Mouse (Mus musculus): ENCODE measurements around the gene Erv3. TPM values are rescaled to one million over a fixed set of nuclear protein-coding genes. Genes with fewer than 3 reads are reported as not detected.

Erv3 gene
- polyA plus RNA-seq (2017; shearing (Covaris generic)): not detected

DNA sequence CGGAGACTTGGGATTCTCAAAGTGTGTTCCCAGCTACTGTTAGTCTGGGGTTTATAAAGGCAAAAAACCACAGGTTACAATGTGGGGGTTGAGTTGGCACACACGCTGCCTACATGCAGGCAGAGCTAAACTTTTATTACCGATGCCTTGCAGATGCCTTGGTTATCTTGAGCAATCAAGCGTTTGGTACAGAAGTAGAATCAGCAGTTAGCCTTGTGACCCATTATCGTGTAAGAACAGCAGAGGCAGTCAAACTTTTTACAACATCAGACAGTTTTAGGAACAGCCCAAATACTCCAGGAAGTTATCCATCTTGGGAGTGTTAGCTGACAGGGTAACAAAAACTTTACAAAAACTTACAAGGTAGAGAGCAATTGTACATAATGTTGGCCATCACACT lies at the start of gene Erv3:
Gene Erv3, minus strand, starts transcription at position 27 of the 400 bp plus-strand sequence.
- ATAC-seq: no peak

DNA sequence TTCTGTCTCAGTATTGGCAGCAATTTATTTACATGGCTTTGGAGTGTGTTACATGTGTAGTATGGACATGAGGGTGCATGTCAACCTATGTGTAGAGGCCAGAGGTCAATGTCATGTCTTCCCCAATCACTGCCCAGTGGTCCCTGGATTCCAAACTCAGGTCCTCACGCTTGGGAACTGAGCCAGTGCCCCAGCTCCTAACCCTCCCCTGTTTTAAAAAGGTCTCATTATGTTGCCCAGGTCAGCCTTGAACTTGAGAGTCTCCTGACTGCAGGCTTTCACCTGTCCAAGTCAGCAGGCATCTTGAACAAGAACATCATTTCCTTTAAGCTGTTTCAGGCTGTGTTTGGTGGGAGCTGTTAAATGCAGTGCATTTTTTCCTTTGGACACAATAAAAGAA lies 49.4 kb upstream of the Erv3 start:
- ATAC-seq: no peak

DNA sequence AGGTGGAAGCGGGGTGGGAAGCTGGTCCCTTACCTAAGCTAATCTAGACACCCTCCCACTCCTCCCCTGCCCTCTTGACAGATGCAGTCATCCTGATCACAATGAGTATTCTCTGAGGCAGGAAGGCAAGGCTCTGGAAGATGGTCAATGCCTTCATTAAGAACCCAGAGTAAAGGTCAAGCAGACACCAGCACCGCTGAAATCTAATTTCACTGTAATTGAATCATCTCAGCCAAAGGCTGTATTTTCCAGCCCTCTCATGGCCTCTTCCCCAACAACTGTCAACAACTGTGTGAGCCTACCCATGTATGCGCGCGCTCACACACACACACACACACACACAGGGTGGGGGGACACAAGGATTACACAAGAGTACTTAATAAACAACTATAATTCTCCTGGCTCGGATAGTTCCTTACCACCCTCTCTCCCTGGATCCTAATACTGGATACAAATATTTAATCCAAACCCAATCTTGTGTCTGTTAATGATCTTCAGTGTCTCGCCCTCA lies 48.9 kb upstream of the Erv3 start:
- no peak for ATAC-seq

DNA sequence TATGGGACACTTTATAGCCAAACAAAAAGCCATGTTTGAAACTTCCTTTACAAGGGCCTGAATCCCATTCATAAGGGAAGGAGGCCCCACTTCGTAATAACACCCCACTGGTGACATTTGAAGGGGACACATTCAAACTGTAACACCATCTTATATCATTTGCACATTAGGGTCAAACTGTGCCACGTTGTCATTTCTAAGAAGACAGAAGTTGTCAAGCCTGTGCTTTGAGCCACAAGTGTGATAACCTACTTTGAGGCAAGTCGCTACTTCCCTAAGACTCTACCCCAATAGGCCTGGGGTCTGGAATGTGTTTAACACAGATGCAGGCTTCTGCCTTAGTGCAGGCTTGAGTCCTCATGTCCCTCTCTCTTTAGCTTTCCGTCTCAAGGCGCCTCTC lies 47.8 kb upstream of the Erv3 start:
- ATAC-seq: no peak

DNA sequence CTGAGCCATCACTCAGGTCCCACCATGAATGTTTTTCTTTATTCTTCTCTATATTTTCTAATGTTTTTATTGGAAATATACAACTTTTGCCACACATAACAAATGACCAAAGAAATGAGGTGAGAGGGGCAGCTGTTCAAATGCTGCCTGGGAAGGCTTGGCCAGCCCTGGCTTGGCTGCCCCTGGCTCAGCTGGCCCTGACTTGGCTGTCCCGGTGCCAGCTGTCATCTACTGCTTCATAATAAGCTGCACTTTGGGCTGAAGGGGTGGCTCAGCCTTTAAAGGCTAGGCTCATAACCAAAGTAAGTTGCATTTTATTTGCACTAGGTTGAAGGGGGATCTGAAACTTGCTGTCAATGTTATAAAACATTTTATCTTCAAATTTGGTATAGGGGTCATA lies 47.3 kb upstream of the Erv3 start:
- ATAC-seq: no peak

- ATAC-seq: no peak
Observed at GRCm38 (mm10) chr2:131906266-131906665, 46.7 kb upstream of the Erv3 start.

GRCm38 (mm10) chr2:131905776-131906175 lies 46.2 kb upstream of the Erv3 start:
- no peak for ATAC-seq

- no peak for ATAC-seq
Observed at GRCm38 (mm10) chr2:131905025-131905424, 45.5 kb upstream of the Erv3 start.

DNA sequence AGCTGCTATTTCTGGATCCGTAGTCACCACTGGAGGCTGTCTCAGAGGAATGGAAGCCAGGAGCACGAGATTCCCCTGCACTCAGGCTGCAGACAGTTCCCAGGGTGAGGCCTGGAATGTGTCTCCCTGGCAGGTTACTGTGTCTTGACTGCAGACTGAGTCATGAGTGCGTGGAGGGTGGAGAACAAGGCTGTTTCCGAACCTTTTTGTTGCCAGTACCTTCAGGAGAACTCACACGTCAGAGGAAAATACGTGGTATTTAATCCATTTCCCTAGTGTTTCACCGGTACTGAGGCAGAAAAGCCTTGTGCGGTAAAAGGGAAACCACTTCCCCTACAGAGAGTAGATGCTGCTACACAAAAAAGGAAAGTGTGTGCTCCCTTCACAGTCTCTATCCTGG lies 43.3 kb upstream of the Erv3 start:
- ATAC-seq: peak; percentile 79

- ATAC-seq: no peak
Observed at GRCm38 (mm10) chr2:131902423-131902822, 42.9 kb upstream of the Erv3 start.

DNA sequence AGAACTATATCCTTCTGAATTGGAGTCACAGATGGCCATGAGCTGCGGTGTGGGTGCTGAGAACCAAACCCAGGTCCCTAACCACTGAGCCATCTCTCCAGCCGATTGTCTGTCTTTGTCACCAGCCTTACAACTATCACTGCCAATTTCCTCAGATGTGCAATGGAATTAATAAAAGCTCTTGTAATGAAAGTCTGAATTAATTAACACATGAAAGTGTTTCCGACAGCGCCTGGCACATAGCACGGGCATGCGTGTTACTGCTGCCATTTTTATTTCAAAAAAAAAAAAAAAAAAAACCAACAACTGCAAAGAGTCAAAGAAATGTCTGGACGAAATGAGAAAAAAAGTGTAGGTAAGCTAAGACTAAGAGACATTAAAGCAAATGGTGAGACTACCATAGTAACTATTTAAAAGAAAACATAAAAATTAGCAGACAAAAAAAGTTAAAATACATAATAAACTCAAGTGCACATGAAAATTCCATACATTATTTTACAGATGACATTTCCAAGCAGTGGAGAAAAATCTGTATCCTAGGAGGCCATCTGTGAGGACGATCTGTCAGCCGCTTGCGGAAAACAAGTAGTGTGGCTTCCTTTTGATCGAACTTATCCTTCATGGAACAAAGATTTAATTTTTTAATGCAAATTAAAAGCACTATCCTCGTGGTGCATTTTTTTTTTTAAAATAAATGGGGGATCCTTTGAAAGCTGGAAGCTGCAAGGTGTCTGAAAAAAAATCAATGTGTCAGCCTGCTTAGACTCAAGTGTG lies 38.0 kb upstream of the Erv3 start:
- ATAC-seq: no peak

GRCm38 (mm10) chr2:131896011-131896410 lies 36.5 kb upstream of the Erv3 start:
- no peak for ATAC-seq

GRCm38 (mm10) chr2:131895106-131895505 lies 35.6 kb upstream of the Erv3 start:
- no peak for ATAC-seq

- ATAC-seq: no peak
Observed at GRCm38 (mm10) chr2:131892534-131892933, 33.0 kb upstream of the Erv3 start.

GRCm38 (mm10) chr2:131888233-131888632 lies 28.7 kb upstream of the Erv3 start:
- no peak for ATAC-seq

DNA sequence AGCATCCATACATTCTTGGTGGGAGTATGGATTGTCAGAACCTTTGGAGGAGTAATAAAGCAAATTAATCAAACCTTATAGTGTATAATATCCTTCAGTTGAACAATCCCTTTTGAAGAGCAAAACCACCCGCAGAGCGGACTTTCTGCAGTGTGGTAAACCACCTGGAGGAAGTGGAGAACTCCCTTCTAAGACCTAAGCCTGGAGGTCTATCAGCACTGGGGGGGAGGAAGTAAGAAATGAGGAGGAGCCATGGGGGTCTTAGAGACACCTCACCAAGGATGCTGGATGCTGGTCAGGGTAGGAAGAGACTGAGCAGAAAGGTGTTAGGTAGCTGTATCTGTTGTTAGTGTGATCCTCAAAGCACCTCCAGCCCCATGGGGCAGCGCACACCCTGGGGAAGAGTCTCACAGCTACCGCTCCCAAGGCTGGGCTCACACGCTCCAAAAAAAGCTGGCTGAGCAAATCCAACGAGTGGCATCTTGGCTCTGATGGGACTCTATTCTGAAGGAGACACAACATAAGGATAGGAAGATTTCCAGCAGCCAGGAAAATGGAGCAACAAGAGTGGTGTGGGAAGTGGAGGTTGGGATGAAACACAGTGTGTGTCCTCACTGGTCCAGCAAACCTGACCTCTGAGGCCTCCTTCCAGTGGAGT lies 27.1 kb upstream of the Erv3 start:
- no peak for ATAC-seq

- no peak for ATAC-seq
Observed at GRCm38 (mm10) chr2:131883136-131883535, 23.6 kb upstream of the Erv3 start.

GRCm38 (mm10) chr2:131881766-131882165 lies 22.2 kb upstream of the Erv3 start:
- no peak for ATAC-seq

DNA sequence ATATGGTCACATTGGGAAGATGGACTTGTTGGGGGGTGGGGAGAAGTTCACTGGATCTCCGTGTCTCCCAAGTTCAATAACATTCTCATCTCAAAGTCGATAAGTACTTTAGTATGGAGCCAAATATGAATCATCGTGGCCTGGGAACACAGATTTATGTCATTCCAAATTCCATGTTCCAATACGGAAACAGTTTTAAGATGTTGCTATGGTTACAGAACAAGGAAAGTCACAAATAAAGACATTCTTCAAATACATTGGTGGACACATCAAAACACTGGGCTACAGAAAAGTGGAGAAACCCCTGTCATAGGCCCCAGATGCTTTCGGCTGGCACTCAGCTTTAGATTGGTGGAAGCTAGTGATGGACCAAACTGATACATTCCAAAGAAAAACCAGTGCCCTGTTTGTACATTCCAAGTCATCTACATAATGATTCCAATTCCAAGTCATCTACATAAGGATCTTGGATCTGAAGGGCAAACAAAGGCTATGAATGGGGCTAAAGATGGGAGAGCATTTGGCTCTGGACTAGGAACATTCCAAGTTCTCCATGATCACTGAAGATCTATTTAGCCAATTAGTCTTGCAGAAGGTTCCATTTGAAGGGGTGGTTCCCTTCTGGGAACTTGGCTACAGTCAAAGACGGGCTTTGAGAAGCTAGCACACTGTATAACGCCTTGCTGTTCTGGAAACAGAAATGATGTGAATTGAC lies 17.2 kb upstream of the Erv3 start:
- no peak for ATAC-seq

- ATAC-seq: no peak
Observed at GRCm38 (mm10) chr2:131873376-131873775, 13.8 kb upstream of the Erv3 start.

- ATAC-seq: no peak
Observed at GRCm38 (mm10) chr2:131868983-131869382, 9.4 kb upstream of the Erv3 start.

DNA sequence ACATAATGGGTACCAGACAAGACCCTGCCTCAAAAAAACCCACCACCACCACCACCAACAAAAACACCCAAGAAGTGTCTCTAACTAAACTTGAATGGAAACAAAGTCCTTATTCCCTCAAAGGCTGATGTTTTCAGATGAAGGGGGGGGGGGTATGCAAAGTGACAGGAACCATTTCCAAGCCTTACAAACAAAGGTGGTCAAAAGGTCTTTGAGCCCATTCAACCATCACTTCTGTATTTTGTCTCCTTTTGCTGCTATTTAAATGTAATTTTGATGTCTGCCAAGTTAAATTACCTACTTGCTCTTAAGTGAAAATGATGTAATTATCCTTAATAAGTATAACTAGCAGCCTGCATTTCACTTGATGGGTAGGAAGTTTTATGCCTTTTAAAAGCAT lies 7.1 kb upstream of the Erv3 start:
- ATAC-seq: no peak

GRCm38 (mm10) chr2:131864262-131864796 lies 4.8 kb upstream of the Erv3 start:
- ATAC-seq: no peak

Data from inflammation-experienced regulatory T-cells, adult 6 months (primary cell).